Mouse (Mus musculus): ENCODE measurements around the gene Ctla4. TPM values are rescaled to one million over a fixed set of nuclear protein-coding genes. Genes with fewer than 3 reads are reported as not detected.

Gene Ctla4
- polyA plus RNA-seq, 1 experiment = not detected

DNA sequence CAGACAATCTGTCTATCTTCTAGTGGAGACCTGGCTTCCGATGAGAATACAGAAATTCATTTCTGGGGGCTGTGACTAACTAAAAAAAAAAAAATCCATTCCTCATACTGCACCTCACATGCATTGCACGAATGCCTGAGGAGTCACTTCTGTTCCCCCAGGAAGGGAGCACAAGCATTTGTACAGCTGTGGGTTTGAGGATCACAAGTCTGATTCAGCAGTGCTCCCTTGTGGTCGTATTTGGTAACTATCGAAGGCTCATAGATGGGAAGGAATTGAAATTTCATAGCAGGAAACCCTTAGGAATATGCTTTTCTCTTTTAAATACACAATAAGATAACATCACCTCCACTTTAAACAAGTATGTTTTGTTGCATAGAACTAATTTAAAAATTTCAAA lies 74.3 kb downstream of the Ctla4 start:
- Histone ChIP-seq H3K4me3 (ENCODE audit: insufficient read depth, poor library complexity, severe bottlenecking) (no peak overlapping the region), H3K79me3 (ENCODE audit: low read depth) (no peaks in the 10 kb centered on the region), H3K27me3 (ENCODE audit: control insufficient read depth, insufficient read depth, insufficient read length) (no peaks in the 10 kb centered on the region), H3ac (ENCODE audit: control insufficient read depth, insufficient read length, low read depth) (no peak overlapping the region), H3K36me3 (ENCODE audit: control insufficient read depth, insufficient read depth) (no peaks in the 10 kb centered on the region), H3K79me2 (ENCODE audit: control insufficient read depth, insufficient read depth) (no peaks in the 10 kb centered on the region)
- TF ChIP-seq USF1 (IDR thresholded peaks at IDR 0.05; ENCODE audit: low read depth) (no peak), CTCF (IDR thresholded peaks at IDR 0.05; ENCODE audit: control insufficient read depth, insufficient read depth, insufficient read length) (peak; percentile 28)

- Histone ChIP-seq H3K27me3 (ENCODE audit: control insufficient read depth, insufficient read depth, insufficient read length) (no peaks in the 10 kb centered on the region), H3K79me2 (ENCODE audit: control insufficient read depth, insufficient read depth) (no peaks in the 10 kb centered on the region), H3K36me3 (ENCODE audit: control insufficient read depth, insufficient read depth) (no peaks in the 10 kb centered on the region), H3K79me3 (ENCODE audit: low read depth) (no peaks in the 10 kb centered on the region), H3ac (ENCODE audit: control insufficient read depth, insufficient read length, low read depth) (no peak overlapping the region), H3K4me3 (ENCODE audit: insufficient read depth, poor library complexity, severe bottlenecking) (no peak overlapping the region)
- no peak for TF ChIP-seq MYOG (IDR thresholded peaks at IDR 0.05; ENCODE audit: control insufficient read depth, extremely low read depth, insufficient read length)
These were observed 75.3 kb downstream of the Ctla4 start for GRCm38 (mm10) chr1:60962095-60962494.

Other genes with a start within 250 kb of the Ctla4 start
- gene Cd28, start 170.2 kb upstream of the Ctla4 start, polyA plus RNA-seq (2012; fragmentation: generic; extraction: Trizol) = 0.02 TPM
- not detected for gene Icos, start 90.9 kb downstream of the Ctla4 start, polyA plus RNA-seq (2012; fragmentation: generic; extraction: Trizol)

Data from C2C12 (cell line).